Mouse (Mus musculus) liver, embryonic 14.5 days (tissue): ENCODE measurements around the gene Negr1. TPM values are rescaled to one million over a fixed set of nuclear protein-coding genes. Genes with fewer than 3 reads are reported as not detected.

ENCODE experiments used
- ATAC-seq: fragments of 200-750 bp; cut with Nextera tagmentation; 2 replicates; pipeline ENCODE4 v1.8.0; 2017; ENCODE audit warnings: moderate number of reproducible peaks, mild to moderate bottlenecking, moderate library complexity; ENCODE audit not compliant: insufficient read depth
- DNase-seq, 3 experiments: peaks; one replicate each; pipeline ENCODE4 v3.0.0-alpha.2; 2012 to 2013; ENCODE audit warnings: low read depth in 3 of 3, low spot score in 3 of 3
- H3K27ac ChIP-seq: fragments of 300-500 bp; sonication (generic); 2 replicates; pipeline ENCODE4 v1.5.1; 2014; ENCODE audit warnings: moderate library complexity, mild to moderate bottlenecking, control low read depth, inconsistent platforms
- H3K27me3 ChIP-seq: fragments of 300-500 bp; sonication (generic); 2 replicates; pipeline ENCODE4 v1.6.1; 2014; ENCODE audit warnings: mild to moderate bottlenecking, low read length, moderate library complexity; ENCODE audit not compliant: control insufficient read depth, insufficient read depth
- H3K36me3 ChIP-seq: fragments of 300-500 bp; sonication (generic); replicated peaks from 2 replicates; pipeline ENCODE4 v1.6.1; 2014; ENCODE audit warnings: low read depth; ENCODE audit not compliant: control insufficient read depth, insufficient read depth
- H3K4me1 ChIP-seq, 2 experiments: fragments of 200-500 bp in 1 of 2; fragments of 300-500 bp in 1 of 2; sonication (generic) in 1 of 2; replicated peaks; 2 replicates each; pipeline ENCODE4 v1.6.1; 2012 to 2014; ENCODE audit warnings: antibody characterized with exemption in 1 of 2, inconsistent platforms in 1 of 2, low read length in 1 of 2; ENCODE audit not compliant: control insufficient read depth in 2 of 2, insufficient read depth in 2 of 2
- H3K4me2 ChIP-seq: fragments of 300-500 bp; sonication (generic); 2 replicates; pipeline ENCODE4 v1.6.1; 2014; ENCODE audit warnings: low read depth, mild to moderate bottlenecking, control low read depth, moderate library complexity
- H3K4me3 ChIP-seq, 2 experiments: fragments of 200-500 bp in 1 of 2; fragments of 300-500 bp in 1 of 2; sonication (generic) in 1 of 2; 2 replicates each; pipeline ENCODE4 v1.5.1; 2012 to 2014; ENCODE audit warnings: low read depth in 2 of 2, low read length in 2 of 2, mild to moderate bottlenecking in 2 of 2, control low read depth in 1 of 2, inconsistent platforms in 1 of 2, moderate library complexity in 1 of 2; ENCODE audit not compliant: insufficient read depth in 1 of 2
- H3K9ac ChIP-seq: fragments of 300-500 bp; sonication (generic); replicated peaks from 2 replicates; pipeline ENCODE4 v1.6.1; 2014; ENCODE audit warnings: mild to moderate bottlenecking, control low read depth, moderate library complexity
- H3K9me3 ChIP-seq: fragments of 300-500 bp; sonication (generic); 2 replicates; pipeline ENCODE4 v1.6.1; 2016; ENCODE audit warnings: low read length, mixed read lengths; ENCODE audit not compliant: control insufficient read depth
- CTCF ChIP-seq: IDR thresholded peaks from 2 replicates; pipeline ENCODE4 v1.5.1; 2016; ENCODE audit warnings: antibody characterized with exemption, low read depth, control low read depth
- EP300 ChIP-seq: IDR thresholded peaks from 2 replicates; pipeline ENCODE4 v1.6.1; 2016; ENCODE audit warnings: antibody characterized with exemption, low read depth
- WGBS: fragments of 180-500 bp; shearing (Covaris S2); extraction: QIAGEN DNeasy Blood & Tissue Kit; methylation state at CpG from one replicate; pipeline ENCODE4 v1.1.7; 2014; ENCODE audit not compliant: insufficient replicate concordance; 5-methylcytosine and 5-hydroxymethylcytosine counted together
- polyA plus RNA-seq, 2 experiments: library from polyadenylated mRNA; depleted of rRNA in 1 of 2; stranded (reverse) in 1 of 2; unstranded in 1 of 2; fragments of >200 nt; fragmentation: Nextera tagmentation in 1 of 2; extraction: Ambion mirVana in 1 of 2; gene quantifications; 2 replicates each; pipeline versions ENCODE4 v1.2.1 to v1.2.3; 2012 to 2014

Negr1 gene
- polyA plus RNA-seq, 2 experiments, result 0.03 TPM; not detected in 1

- DNase-seq (no peak), ATAC-seq (no peak)
- Histone ChIP-seq H3K4me1 (no peaks in the 10 kb centered on the region), H3K27me3 (no peaks in the 10 kb centered on the region), H3K9ac (no peak overlapping the region), H3K36me3 (no peaks in the 10 kb centered on the region), H3K9me3 (no peaks in the 10 kb centered on the region), H3K4me2 (no peak overlapping the region), H3K4me3 (no peak overlapping the region), H3K27ac (no peak overlapping the region)
- TF ChIP-seq CTCF, result no peak
- no peak for TF ChIP-seq EP300
- WGBS, result 23% methylated on average over 1 of the region's 1 CpGs
These were observed 759.5 kb downstream of the Negr1 start for GRCm38 (mm10) chr3:157321081-157321573.

GRCm38 (mm10) chr3:157321834-157322233, 760.2 kb downstream of the Negr1 start:
- no peaks in the 10 kb centered on the region for H3K9me3 ChIP-seq
- WGBS, result 18% methylated on average over 1 of the region's 1 CpGs
- ATAC-seq (no peak), DNase-seq (no peak)
- no peaks in the 10 kb centered on the region for H3K4me1 ChIP-seq
- no peak overlapping the region for H3K4me2 ChIP-seq
- H3K4me3 ChIP-seq, result no peak overlapping the region
- no peak overlapping the region for H3K9ac ChIP-seq
- H3K36me3 ChIP-seq, result no peaks in the 10 kb centered on the region
- no peak overlapping the region for H3K27ac ChIP-seq
- no peaks in the 10 kb centered on the region for H3K27me3 ChIP-seq
- TF ChIP-seq CTCF (no peak), EP300 (no peak)

- Histone ChIP-seq H3K9ac (no peak overlapping the region), H3K4me2 (no peak overlapping the region), H3K4me3 (no peak overlapping the region), H3K27ac (no peak overlapping the region), H3K4me1 (no peaks in the 10 kb centered on the region), H3K9me3 (no peaks in the 10 kb centered on the region), H3K27me3 (no peaks in the 10 kb centered on the region), H3K36me3 (no peaks in the 10 kb centered on the region)
- ATAC-seq (no peak), DNase-seq (no peak)
- TF ChIP-seq EP300 (no peak), CTCF (no peak)
- 57% methylated on average over 1 of the region's 1 CpGs for WGBS
These were observed 772.6 kb downstream of the Negr1 start for GRCm38 (mm10) chr3:157334169-157334568.

DNA sequence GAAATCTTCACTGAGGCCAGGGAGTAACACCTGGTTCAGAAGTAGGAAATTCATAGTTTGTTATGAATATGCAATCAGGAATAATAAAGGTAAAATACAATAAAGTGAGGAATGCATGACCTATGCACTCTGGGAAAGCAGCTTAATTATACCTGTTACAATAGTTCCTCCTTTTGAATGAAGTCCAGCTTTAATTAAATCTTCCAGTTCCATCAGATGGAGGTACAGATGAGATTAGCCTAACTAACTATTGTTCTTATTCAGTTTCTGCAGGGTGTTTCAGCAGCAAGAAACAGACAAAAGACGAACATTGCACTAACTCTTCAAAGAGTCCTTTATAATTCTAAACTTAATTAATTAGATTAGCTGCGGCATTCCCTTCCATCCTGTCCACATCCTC, 787.9 kb downstream of the Negr1 start:
- no peak overlapping the region for H3K9ac ChIP-seq
- H3K9me3 ChIP-seq, result no peaks in the 10 kb centered on the region
- H3K36me3 ChIP-seq, result no peaks in the 10 kb centered on the region
- no peak for ATAC-seq
- TF ChIP-seq EP300 (no peak), CTCF (no peak)
- H3K4me1 ChIP-seq, result no peaks in the 10 kb centered on the region
- no peaks in the 10 kb centered on the region for H3K27me3 ChIP-seq
- H3K4me3 ChIP-seq, result no peak overlapping the region
- H3K27ac ChIP-seq, result no peak overlapping the region
- DNase-seq, result no peak
- H3K4me2 ChIP-seq, result no peak overlapping the region
- WGBS, result 46% methylated on average over 2 of the region's 2 CpGs

DNA sequence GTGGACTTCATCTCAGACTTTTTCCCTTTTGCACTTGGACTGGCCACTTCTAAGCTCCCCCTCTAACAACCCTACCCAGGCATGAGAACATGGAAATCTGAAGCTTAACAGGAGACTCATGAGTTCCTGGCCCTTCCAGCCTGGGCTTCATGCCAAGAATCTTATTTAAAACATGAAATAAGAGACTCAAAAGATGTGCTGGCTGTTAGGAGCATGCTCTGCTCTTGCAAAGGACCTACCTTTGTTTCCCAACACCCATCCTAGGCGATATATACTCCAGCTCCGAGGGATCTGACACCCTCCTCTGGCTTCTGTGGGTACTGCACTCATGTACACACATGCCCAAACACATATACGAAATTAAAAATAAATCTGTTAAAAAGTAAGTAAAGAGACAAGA, 797.3 kb downstream of the Negr1 start:
- Histone ChIP-seq H3K36me3 (no peaks in the 10 kb centered on the region), H3K27me3 (no peaks in the 10 kb centered on the region), H3K4me3 (no peak overlapping the region), H3K4me1 (no peaks in the 10 kb centered on the region), H3K9ac (no peak overlapping the region), H3K4me2 (no peak overlapping the region), H3K9me3 (no peaks in the 10 kb centered on the region), H3K27ac (no peak overlapping the region)
- TF ChIP-seq CTCF, result no peak
- no peak for TF ChIP-seq EP300
- DNase-seq, result no peak
- 38% methylated on average over 3 of the region's 3 CpGs for WGBS
- no peak for ATAC-seq
